8 mouse cellular contexts compared by ENCODE assay signal in genomic region chr6:120111984-120112803, GRCm38 (mm10). TPM values are rescaled to one million over a fixed set of nuclear protein-coding genes. Genes with fewer than 3 reads are reported as not detected.
DNase-seq lines count a peak whose midpoint lies in the region; ATAC-seq and TF ChIP-seq lines count a peak whose summit lies in the region.

No protein-coding gene starts in this region.

- no peaks in the 10 kb centered on the region for H3K79me2 ChIP-seq in heart, adult 2 months (replicated peaks; ENCODE audit: control insufficient read depth, insufficient read depth, low read length)
- no peaks in the 10 kb centered on the region for H3K79me2 ChIP-seq in myocyte (ENCODE audit: control insufficient read depth, insufficient read depth)

- peaks cover 14% of the 10 kb centered on the region for H3K36me3 ChIP-seq in heart, adult 2 months (ENCODE audit: control insufficient read depth, insufficient read depth, low read length)
- H3K36me3 ChIP-seq in liver, embryonic 12.5 days: no peaks in the 10 kb centered on the region
- H3K36me3 ChIP-seq in myocyte (ENCODE audit: control insufficient read depth, insufficient read depth): no peaks in the 10 kb centered on the region
- H3K36me3 ChIP-seq in splenic B cell, adult 2 months (ENCODE audit: control insufficient read depth, insufficient read depth, low read length, poor library complexity, severe bottlenecking): no peaks in the 10 kb centered on the region

- H3K4me3 ChIP-seq in cerebellum, adult 2 months (replicated peaks; ENCODE audit: insufficient read depth, low read depth, low read length): no peak overlapping the region
- H3K4me3 ChIP-seq in heart, adult 2 months: peak overlapping the region; percentile 28; the same call in 1 of the 2 replicates
- H3K4me3 ChIP-seq in liver, embryonic 12.5 days: peak overlapping the region; percentile 42
- H3K4me3 ChIP-seq in myocyte: no peak overlapping the region

- DNase-seq in cerebellum, adult 2 months: peak; percentile 23 to 47
- DNase-seq in cerebellum, adult 11 months: no peak
- peak; percentile 90 for DNase-seq in embryo, embryonic 11 days
- DNase-seq in heart, adult 2 months: peak; percentile 81 to 88
- DNase-seq in kidney, adult 18-20 months: peak; percentile 55
- DNase-seq in splenic B cell, adult 2 months (ENCODE audit: low read depth, low spot score): peak; percentile 95

- TF ChIP-seq EP300 in heart, adult 2 months (IDR thresholded peaks at IDR 0.05; ENCODE audit: insufficient read depth, low read depth, low read length): 0 out of 2 replicates have a peak, but pooled peaks have one; percentile 52

- 19% methylated on average over 19 of the region's 22 CpGs for WGBS in cerebellum, adult 2 months
- 8% methylated on average over 22 of the region's 22 CpGs for WGBS in heart, adult 2 months
- 6% methylated on average over 22 of the region's 22 CpGs for WGBS in liver, embryonic 12.5 days (ENCODE audit: insufficient replicate concordance)

- peak; percentile 87 for ATAC-seq in liver, embryonic 12.5 days

- peak overlapping the region; percentile 72 for H3K4me2 ChIP-seq in liver, embryonic 12.5 days
- peak overlapping the region; percentile 45 for H3K4me2 ChIP-seq in myocyte (ENCODE audit: low read depth)

- H3K9me3 ChIP-seq in liver, embryonic 12.5 days (replicated peaks): no peaks in the 10 kb centered on the region

- peaks cover 6% of the 10 kb centered on the region for H3K4me1 ChIP-seq in cerebellum, adult 2 months (ENCODE audit: control insufficient read depth, insufficient read depth, low read length)
- H3K4me1 ChIP-seq in heart, adult 2 months (ENCODE audit: control insufficient read depth, insufficient read depth, low read length): peaks cover 35% of the 10 kb centered on the region
- peaks cover 36% of the 10 kb centered on the region for H3K4me1 ChIP-seq in liver, embryonic 12.5 days

- H3ac ChIP-seq in myocyte (ENCODE audit: control insufficient read depth, insufficient read length): no peak overlapping the region

- H3K27ac ChIP-seq in cerebellum, adult 2 months (ENCODE audit: insufficient read depth, low read length): no peak overlapping the region
- peak overlapping the region; percentile 94 for H3K27ac ChIP-seq in heart, adult 2 months
- peak overlapping the region; percentile 78 for H3K27ac ChIP-seq in liver, embryonic 12.5 days

- no peak for TF ChIP-seq POLR2A in cerebellum, adult 2 months (IDR thresholded peaks at IDR 0.05; ENCODE audit: borderline replicate concordance, insufficient read depth, low read length)
- peak; percentile 86 for TF ChIP-seq POLR2A in heart, adult 2 months (IDR thresholded peaks at IDR 0.05; ENCODE audit: insufficient read depth, low read depth, low read length)
- TF ChIP-seq POLR2A in myocyte (IDR thresholded peaks at IDR 0.05; ENCODE audit: insufficient read length, low read depth): no peak

- no peak for TF ChIP-seq CTCF in cerebellum, adult 2 months (IDR thresholded peaks at IDR 0.05; ENCODE audit: borderline replicate concordance, insufficient read depth, low read depth, low read length)
- TF ChIP-seq CTCF in heart, adult 2 months (IDR thresholded peaks at IDR 0.05): peak; percentile 37

- peak overlapping the region; percentile 62 for H3K9ac ChIP-seq in heart, adult 2 months (ENCODE audit: low read depth, low read length)
- peak overlapping the region; percentile 56 for H3K9ac ChIP-seq in liver, embryonic 12.5 days

- H3K27me3 ChIP-seq in cerebellum, adult 2 months (ENCODE audit: control insufficient read depth, insufficient read depth, low read length): no peaks in the 10 kb centered on the region
- H3K27me3 ChIP-seq in heart, adult 2 months (ENCODE audit: control insufficient read depth, insufficient read depth, low read length): no peaks in the 10 kb centered on the region
- H3K27me3 ChIP-seq in liver, embryonic 12.5 days (replicated peaks): no peaks in the 10 kb centered on the region
- no peaks in the 10 kb centered on the region for H3K27me3 ChIP-seq in myocyte (ENCODE audit: control insufficient read depth, insufficient read depth, insufficient read length)
- no peaks in the 10 kb centered on the region for H3K27me3 ChIP-seq in splenic B cell, adult 2 months (ENCODE audit: control insufficient read depth, insufficient read depth, low read length, poor library complexity, severe bottlenecking)

- intact Hi-C loops in heart, adult 2 months (cut with DNase I): no loop called here

TF ChIP-seq in myocyte, 11 proteins besides CTCF, POLR2A, EP300 and RAD21:
- TF ChIP-seq TCF12 (IDR thresholded peaks at IDR 0.05; ENCODE audit: insufficient read depth, poor library complexity, severe bottlenecking) (no peak), MYOD1 (IDR thresholded peaks at IDR 0.05; ENCODE audit: control insufficient read depth in 1 of 3, insufficient read length in 2 of 3, low read depth in 2 of 3) (peak in 1 of 3 experiments; percentile 31)

RNA-seq across cellular contexts. Expression of gene Ninj2, which starts 19.0 kb away (rescaled TPM):
- 9.7 and 11.7 TPM in 2 replicates for polyA plus RNA-seq in cerebellum, adult 2 months (2012; rRNA removed)
- total RNA-seq in heart, adult 2 months (2021): not detected
- polyA plus RNA-seq in heart, adult 2 months (2012; rRNA removed): not detected in 2 replicates
- not detected in 2 replicates for polyA plus RNA-seq in liver, embryonic 12.5 days (2016; fragmentation: Nextera tagmentation; extraction: Ambion mirVana)
- 0.05 TPM for polyA plus RNA-seq in myocyte (2012; fragmentation: generic; extraction: Trizol)

Comparison
In these comparisons a context has a peak if more than half of its experiments do, and no peak if none do; other contexts are left out.
1. H3K4me3 ChIP-seq: peak in heart, adult 2 months (single experiment) and liver, embryonic 12.5 days (single experiment); none in cerebellum, adult 2 months (single experiment) and myocyte (single experiment).